Mouse (Mus musculus) CH12.LX (cell line): ENCODE measurements around the gene Mrpl33. TPM values are rescaled to one million over a fixed set of nuclear protein-coding genes. Genes with fewer than 3 reads are reported as not detected.

ENCODE experiments used
- DNase-seq: peaks from one replicate; pipeline ENCODE4 v3.0.0-alpha.2; 2013; ENCODE audit errors: extremely low read depth
- H3K27ac ChIP-seq: 2 replicates; pipeline ENCODE4 v1.5.1; 2012; ENCODE audit warnings: low read depth, mild to moderate bottlenecking, control low read depth, moderate library complexity; ENCODE audit not compliant: insufficient read depth
- H3K27me3 ChIP-seq: replicated peaks from 2 replicates; pipeline ENCODE3; 2012; ENCODE audit warnings: inconsistent platforms
- H3K36me3 ChIP-seq, 2 experiments: replicated peaks in 1 of 2; 2 replicates each; pipeline versions ENCODE3 to v1.6.1; 2012; ENCODE audit warnings: inconsistent platforms in 1 of 2, low read length in 1 of 2, mild to moderate bottlenecking in 1 of 2, mixed read lengths in 1 of 2, moderate library complexity in 1 of 2; ENCODE audit not compliant: control insufficient read depth in 1 of 2, insufficient read depth in 1 of 2
- H3K4me1 ChIP-seq, 2 experiments: 2 replicates each; pipeline ENCODE4 v1.6.1; 2012; ENCODE audit warnings: inconsistent platforms in 1 of 2, moderate library complexity in 1 of 2; ENCODE audit not compliant: insufficient read depth in 2 of 2, control insufficient read depth in 1 of 2
- H3K4me2 ChIP-seq: 2 replicates; pipeline ENCODE4 v1.6.1; 2012; ENCODE audit warnings: low read depth, mild to moderate bottlenecking, control low read depth; ENCODE audit not compliant: poor library complexity, insufficient read depth, severe bottlenecking
- H3K4me3 ChIP-seq, 3 experiments: fragments of 150-350 bp in 1 of 3; sonication (generic) in 1 of 3; replicated peaks in 1 of 3; 2 replicates each; pipeline versions ENCODE3 to v1.5.1; 2011 to 2012; ENCODE audit warnings: low read depth in 2 of 3, low read length in 2 of 3, mild to moderate bottlenecking in 2 of 3, moderate library complexity in 2 of 3, control low read depth in 1 of 3, improper control_type of control experiment in 1 of 3, inconsistent platforms in 1 of 3, mixed read lengths in 1 of 3; ENCODE audit not compliant: poor library complexity in 1 of 3
- H3K79me2 ChIP-seq: replicated peaks from 2 replicates; pipeline ENCODE4 v1.6.1; 2012; ENCODE audit warnings: mild to moderate bottlenecking, moderate library complexity; ENCODE audit not compliant: control insufficient read depth, poor library complexity, insufficient read depth, severe bottlenecking; ENCODE audit errors: extremely low read depth
- H3K9ac ChIP-seq: 2 replicates; pipeline ENCODE4 v1.6.1; 2012; ENCODE audit warnings: low read depth, mild to moderate bottlenecking, control low read depth, moderate library complexity; ENCODE audit not compliant: insufficient read depth
- H3K9me3 ChIP-seq: replicated peaks from 2 replicates; pipeline ENCODE3; 2012; ENCODE audit warnings: low read length, inconsistent platforms, mixed read lengths
- BHLHE40 ChIP-seq: IDR thresholded peaks from 2 replicates; pipeline ENCODE4 v1.6.1; 2011; ENCODE audit warnings: mild to moderate bottlenecking, low read depth, low read length, improper control_type of control experiment
- CHD1 ChIP-seq: IDR thresholded peaks from 2 replicates; pipeline ENCODE4 v1.6.1; 2012; ENCODE audit warnings: low read depth, low read length, improper control_type of control experiment, inconsistent platforms
- CHD2 ChIP-seq: IDR thresholded peaks from 2 replicates; pipeline ENCODE4 v1.6.1; 2011; ENCODE audit warnings: low read length, improper control_type of control experiment
- E2F4 ChIP-seq: IDR thresholded peaks from 2 replicates; pipeline ENCODE4 v1.6.1; 2011; ENCODE audit warnings: low read depth, low read length, improper control_type of control experiment; ENCODE audit not compliant: insufficient replicate concordance
- EP300 ChIP-seq: IDR thresholded peaks from 2 replicates; pipeline ENCODE4 v1.6.1; 2011; ENCODE audit warnings: low read length, improper control_type of control experiment
- ETS1 ChIP-seq: conservative IDR thresholded peaks from 2 replicates; pipeline ENCODE4 v1.6.1; 2012; ENCODE audit warnings: low read depth, mild to moderate bottlenecking, inconsistent platforms, low read length, improper control_type of control experiment, moderate library complexity
- HCFC1 ChIP-seq: IDR thresholded peaks from 2 replicates; pipeline ENCODE4 v1.6.1; 2012; ENCODE audit warnings: low read depth, mild to moderate bottlenecking, inconsistent platforms, low read length, improper control_type of control experiment
- MAX ChIP-seq: IDR thresholded peaks from 2 replicates; pipeline ENCODE4 v1.6.1; 2011; ENCODE audit warnings: low read length, improper control_type of control experiment
- MXI1 ChIP-seq: IDR thresholded peaks from 2 replicates; pipeline ENCODE4 v1.6.1; 2011; ENCODE audit warnings: mild to moderate bottlenecking, low read depth, low read length, improper control_type of control experiment
- NRF1 ChIP-seq: IDR thresholded peaks from 2 replicates; pipeline ENCODE4 v1.6.1; 2014; ENCODE audit warnings: low read depth, mild to moderate bottlenecking, inconsistent platforms, low read length, improper control_type of control experiment, moderate library complexity
- POLR2A ChIP-seq: IDR thresholded peaks from 2 replicates; pipeline ENCODE4 v1.6.1; 2011; ENCODE audit warnings: low read depth, mild to moderate bottlenecking, improper control_type of control experiment, low read length
- POLR2AphosphoS2 ChIP-seq: IDR thresholded peaks from 2 replicates; pipeline ENCODE4 v1.6.1; 2011; ENCODE audit warnings: low read depth, low read length, improper control_type of control experiment
- SIN3A ChIP-seq: IDR thresholded peaks from 2 replicates; pipeline ENCODE4 v1.6.1; 2012; ENCODE audit warnings: low read length, improper control_type of control experiment, inconsistent platforms
- SMC3 ChIP-seq: IDR thresholded peaks from 2 replicates; pipeline ENCODE4 v1.6.1; 2011; ENCODE audit warnings: low read depth, low read length, improper control_type of control experiment
- TBP ChIP-seq: conservative IDR thresholded peaks from 2 replicates; pipeline ENCODE4 v1.6.1; 2011; ENCODE audit warnings: low read depth, low read length, improper control_type of control experiment
- TCF12 ChIP-seq: IDR thresholded peaks from 2 replicates; pipeline ENCODE4 v1.6.1; 2014; ENCODE audit warnings: low read depth, mild to moderate bottlenecking, inconsistent platforms, low read length, improper control_type of control experiment
- UBTF ChIP-seq: IDR thresholded peaks from 2 replicates; pipeline ENCODE4 v1.6.1; 2012; ENCODE audit warnings: low read depth, mild to moderate bottlenecking, inconsistent platforms, low read length, improper control_type of control experiment, moderate library complexity
- USF1 ChIP-seq: IDR thresholded peaks from 2 replicates; pipeline ENCODE4 v1.6.1; 2014; ENCODE audit warnings: low read depth, mild to moderate bottlenecking, inconsistent platforms, low read length, improper control_type of control experiment
- USF2 ChIP-seq: conservative IDR thresholded peaks from 2 replicates; pipeline ENCODE4 v1.6.1; 2011; ENCODE audit warnings: low read depth, low read length, improper control_type of control experiment
- ZC3H11A ChIP-seq: IDR thresholded peaks from 2 replicates; pipeline ENCODE4 v1.6.1; 2012; ENCODE audit warnings: low read depth, mild to moderate bottlenecking, inconsistent platforms, low read length, improper control_type of control experiment
- ZKSCAN1 ChIP-seq: IDR thresholded peaks from 2 replicates; pipeline ENCODE4 v1.6.1; 2012; ENCODE audit warnings: low read depth, inconsistent platforms, low read length, improper control_type of control experiment, borderline replicate concordance
- dilution Hi-C: fragments of 300-500 bp; cut with MboI; formaldehyde crosslinking; loops from 2 replicates; pipeline ENCODE4 v1.14.3; 2020; ENCODE audit warnings: low sequenced_read_pairs; ENCODE audit not compliant: extremely low pct_unique_long_range_greater_than_20kb, extremely low pct_ligation_motif_present
- in situ Hi-C: fragments of 300-500 bp; cut with MboI; formaldehyde crosslinking; loops from 3 replicates; pipeline ENCODE4 v1.14.3; 2019; ENCODE audit warnings: low sequenced_read_pairs, low pct_ligation_motif_present, low pct_unique_long_range_greater_than_20kb, mixed read lengths
- polyA plus RNA-seq: library from polyadenylated mRNA; unstranded; fragments of >175 nt; gene quantifications from 2 replicates; pipeline ENCODE4 v1.2.1, GENCODE M21; 2012; ENCODE audit warnings: low read depth; ENCODE audit not compliant: insufficient read length
- total RNA-seq, 2 experiments: library from RNA; depleted of rRNA; stranded (reverse); fragments of 300-350 nt in 1 of 2; fragments of >200 nt in 1 of 2; gene quantifications; 2 replicates each; pipeline ENCODE4 v1.2.3; 2012 to 2014

The Mrpl33 gene
- total and polyA plus RNA-seq, 3 experiments: 114 to 336 (median 168) TPM

DNA sequence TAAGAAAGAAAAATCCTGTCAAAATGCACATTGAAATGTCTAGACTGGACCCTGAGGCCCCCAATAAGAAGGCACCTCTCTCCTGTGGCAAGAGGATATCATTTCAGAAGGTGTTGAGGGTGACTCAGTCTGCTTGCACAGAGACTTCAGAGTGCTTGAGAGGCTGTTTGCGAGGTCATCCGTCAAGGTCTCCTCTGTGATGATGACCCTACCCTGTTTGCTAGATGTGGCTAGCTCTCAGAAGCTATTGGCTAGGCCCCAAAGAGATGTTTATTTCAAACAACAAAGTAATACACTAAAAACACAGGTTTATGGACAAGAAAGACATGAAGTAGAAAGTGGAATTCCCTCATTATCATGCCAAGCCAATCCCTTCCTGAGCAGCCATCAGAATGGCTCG lies 45.6 kb downstream of the Mrpl33 start:
- dilution Hi-C loops (no loop called here), in situ Hi-C loops (no loop called here)
- H3K9ac ChIP-seq: no peak overlapping the region
- peaks cover 0 to 37% of the 10 kb centered on the region in 2 experiments for H3K36me3 ChIP-seq
- no peak overlapping the region for H3K27ac ChIP-seq
- DNase-seq: no peak
- peaks cover 15 to 35% of the 10 kb centered on the region in 2 experiments for H3K4me1 ChIP-seq
- H3K79me2 ChIP-seq: no peaks in the 10 kb centered on the region
- no peaks in the 10 kb centered on the region for H3K27me3 ChIP-seq
- H3K9me3 ChIP-seq: no peaks in the 10 kb centered on the region
- H3K4me2 ChIP-seq: no peak overlapping the region
- no peak overlapping the region for H3K4me3 ChIP-seq
- TF ChIP-seq BHLHE40 (no peak), CHD2 (no peak), ZKSCAN1 (no peak), CHD1 (no peak), UBTF (no peak), NRF1 (no peak), SIN3A (no peak), USF2 (no peak), POLR2A (no peak), SMC3 (no peak), ZC3H11A (no peak), MAX (no peak), ETS1 (no peak), TBP (no peak), USF1 (no peak), E2F4 (no peak), POLR2AphosphoS2 (no peak), HCFC1 (no peak), TCF12 (no peak)
- TF ChIP-seq, all 38 proteins: peak for 0

- TF ChIP-seq TCF12 (no peak), MXI1 (peak; percentile 40; the same call in 1 of the 2 replicates), EP300 (0 out of 2 replicates have a peak, but pooled peaks have one; percentile 3), MAX (peak; percentile 51)
- peaks cover 15 to 39% of the 10 kb centered on the region in 2 experiments for H3K4me1 ChIP-seq
- no peak overlapping the region for H3K9ac ChIP-seq
- H3K27ac ChIP-seq: no peak overlapping the region
- H3K27me3 ChIP-seq: no peaks in the 10 kb centered on the region
- no peaks in the 10 kb centered on the region for H3K9me3 ChIP-seq
- H3K79me2 ChIP-seq: no peaks in the 10 kb centered on the region
- peak; percentile 24 for DNase-seq
- H3K36me3 ChIP-seq: peaks cover 0 to 34% of the 10 kb centered on the region in 2 experiments
- dilution Hi-C loops: no loop called here
- no peak overlapping the region for H3K4me2 ChIP-seq
- in situ Hi-C loops: no loop called here
- H3K4me3 ChIP-seq: no peak overlapping the region
Measured at GRCm38 (mm10) chr5:31644272-31644671, 47.5 kb downstream of the Mrpl33 start.
